In genomic region chr8:53869997-53870596, GRCm38 (mm10) we compare ENCODE assay signal across 8 mouse cellular contexts.
DNase-seq lines count a peak whose midpoint lies in the region; ATAC-seq and TF ChIP-seq lines count a peak whose summit lies in the region.
"Had no signal": no experiment of that assay in that cellular context is flagged by ENCODE, and none has a peak within 500 bp of the region (broad histone marks: within the 10 kb centered on the region; RNA-seq: fewer than 3 reads in every experiment).

No protein-coding gene starts in this region.

- H3K27me3 ChIP-seq in ES-Bruce4 (ENCODE audit: control insufficient read depth, insufficient read depth, low read length, poor library complexity, severe bottlenecking): no peaks in the 10 kb centered on the region
- no peaks in the 10 kb centered on the region for H3K27me3 ChIP-seq in kidney, postnatal 0 days (ENCODE audit: insufficient read depth, low read length)

- no peaks in the 10 kb centered on the region for H3K36me3 ChIP-seq in ES-Bruce4 (ENCODE audit: control insufficient read depth, insufficient read depth, low read length, poor library complexity, severe bottlenecking)
- H3K36me3 ChIP-seq in kidney, postnatal 0 days (ENCODE audit: insufficient read depth, low read length): no peaks in the 10 kb centered on the region

- TF ChIP-seq CTCF in layer of hippocampus, adult 2 months (conservative IDR thresholded peaks at IDR 0.05): peak; percentile 89
- TF ChIP-seq CTCF in ES-Bruce4 (IDR thresholded peaks at IDR 0.05; ENCODE audit: low read depth, low read length): peak; percentile 41
- peak; percentile 53 for TF ChIP-seq CTCF in bone marrow, adult 2 months (IDR thresholded peaks at IDR 0.05; ENCODE audit: control insufficient read depth, insufficient read depth, low read length)
- peak; percentile 80 for TF ChIP-seq CTCF in kidney, postnatal 0 days (IDR thresholded peaks at IDR 0.05; ENCODE audit: low read depth)

- H3K9me3 ChIP-seq in ES-Bruce4 (replicated peaks; ENCODE audit: control insufficient read depth, insufficient read depth, low read length, poor library complexity, severe bottlenecking): no peaks in the 10 kb centered on the region
- no peaks in the 10 kb centered on the region for H3K9me3 ChIP-seq in kidney, postnatal 0 days (replicated peaks; ENCODE audit: low read length)

- H3K4me1 ChIP-seq in ES-Bruce4 (ENCODE audit: control insufficient read depth, insufficient read depth, low read length): no peaks in the 10 kb centered on the region
- H3K4me1 ChIP-seq in bone marrow, adult 2 months (ENCODE audit: control insufficient read depth, insufficient read depth, low read length): no peaks in the 10 kb centered on the region
- H3K4me1 ChIP-seq in kidney, postnatal 0 days (replicated peaks; ENCODE audit: insufficient read depth, low read length): no peaks in the 10 kb centered on the region

- TF ChIP-seq EP300 in ES-Bruce4 (IDR thresholded peaks at IDR 0.05; ENCODE audit: insufficient read depth, low read depth, low read length): no peak

- H3K9ac ChIP-seq in ES-Bruce4 (ENCODE audit: low read depth, poor library complexity, severe bottlenecking): no peak overlapping the region
- no peak overlapping the region for H3K9ac ChIP-seq in kidney, postnatal 0 days (ENCODE audit: low read depth, low read length)

- H3K4me2 ChIP-seq in kidney, postnatal 0 days (ENCODE audit: low read length): no peak overlapping the region

- peak; percentile 57; the same call in 1 of the 2 replicates for ATAC-seq in kidney, postnatal 0 days (replicated peaks; ENCODE audit: low FRiP score, low read depth)

- DNase-seq in layer of hippocampus, adult 2 months (ENCODE audit: low spot score in 2 of 2): peak; percentile 17 to 18
- DNase-seq in layer of hippocampus, adult 9-10 months (ENCODE audit: low spot score): no peak
- peak; percentile 67 for DNase-seq in kidney, postnatal 0 days (ENCODE audit: low spot score)
- no peak for DNase-seq in urinary bladder, postnatal 36 days (ENCODE audit: low spot score in 2 of 2)
- DNase-seq in ovary, postnatal 10 days (ENCODE audit: low spot score): no peak

- TF ChIP-seq POLR2A in ES-Bruce4 (IDR thresholded peaks at IDR 0.05; ENCODE audit: insufficient read depth, low read length): no peak
- no peak for TF ChIP-seq POLR2A in bone marrow, adult 2 months (IDR thresholded peaks at IDR 0.05; ENCODE audit: borderline replicate concordance, control insufficient read depth, low read depth, low read length)

- no peak overlapping the region for H3K27ac ChIP-seq in layer of hippocampus, adult 2 months
- H3K27ac ChIP-seq in ES-Bruce4 (ENCODE audit: insufficient read depth, low read length): no peak overlapping the region
- H3K27ac ChIP-seq in bone marrow, adult 2 months (ENCODE audit: control insufficient read depth, insufficient read depth, low read depth, low read length, poor library complexity): no peak overlapping the region
- no peak overlapping the region for H3K27ac ChIP-seq in kidney, postnatal 0 days
- H3K27ac ChIP-seq: macrophage had no signal

- no peak overlapping the region for H3K4me3 ChIP-seq in layer of hippocampus, adult 2 months
- no peak overlapping the region for H3K4me3 ChIP-seq in ES-Bruce4 (ENCODE audit: low read depth, low read length)
- no peak overlapping the region for H3K4me3 ChIP-seq in bone marrow, adult 2 months (replicated peaks; ENCODE audit: control insufficient read depth, low read depth, low read length)
- H3K4me3 ChIP-seq in kidney, postnatal 0 days (replicated peaks; ENCODE audit: low read depth, low read length): no peak overlapping the region

- WGBS in bone marrow, adult 2 months: 58% methylated on average over 8 of the region's 8 CpGs
- WGBS in kidney, postnatal 0 days: 64% methylated on average over 8 of the region's 8 CpGs

Comparison
In these comparisons a context has a peak if more than half of its experiments do, and no peak if none do; other contexts are left out.
1. DNase-seq: peak in layer of hippocampus, adult 2 months (2 of 2) and kidney, postnatal 0 days (single experiment); none in layer of hippocampus, adult 9-10 months (single experiment), urinary bladder, postnatal 36 days (0 of 2) and ovary, postnatal 10 days (single experiment).
2. Peak in every context shown above with its lines, with median percentiles within 50 percentile points of each other: CTCF ChIP-seq.